Mouse (Mus musculus): ENCODE data around the gene Map4. TPM values are rescaled to one million over a fixed set of nuclear protein-coding genes. Genes with fewer than 3 reads are reported as not detected.

Gene Map4
- polyA plus RNA-seq, 1 experiment from 2014 or later, result 49.9 TPM

DNA sequence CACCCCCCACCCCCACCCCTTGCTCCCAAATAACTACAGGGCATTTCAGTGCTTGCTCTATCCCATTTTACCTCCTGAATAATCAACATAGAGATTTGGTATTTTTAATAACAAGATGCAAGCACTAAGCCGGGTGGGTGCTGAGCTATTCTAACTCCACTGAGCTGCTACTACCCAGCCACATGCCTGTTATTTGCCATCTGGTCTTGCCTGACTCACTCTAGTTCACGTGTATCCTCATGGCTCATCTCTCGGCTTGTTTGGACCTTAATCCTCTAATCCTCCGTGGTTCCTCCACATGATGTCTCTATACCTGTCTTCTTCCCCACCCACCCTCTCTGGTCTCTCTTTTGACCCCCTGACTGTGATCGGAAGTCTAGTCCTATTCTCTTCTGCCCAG is 89.1 kb downstream of the Map4 start:
- Histone ChIP-seq H3K27me3 (no peaks in the 10 kb centered on the region), H3K27ac (no peak overlapping the region), H3K4me1 (no peaks in the 10 kb centered on the region), H3K9ac (no peak overlapping the region), H3K36me3 (no peaks in the 10 kb centered on the region), H3K4me3 (no peak overlapping the region), H3K9me3 (no peaks in the 10 kb centered on the region), H3K4me2 (no peak overlapping the region)
- ATAC-seq (ENCODE audit: borderline replicate concordance, extremely low read depth, low FRiP score, low TSS enrichment), result no peak
- WGBS, result 72% methylated on average over 5 of the region's 5 CpGs

DNA sequence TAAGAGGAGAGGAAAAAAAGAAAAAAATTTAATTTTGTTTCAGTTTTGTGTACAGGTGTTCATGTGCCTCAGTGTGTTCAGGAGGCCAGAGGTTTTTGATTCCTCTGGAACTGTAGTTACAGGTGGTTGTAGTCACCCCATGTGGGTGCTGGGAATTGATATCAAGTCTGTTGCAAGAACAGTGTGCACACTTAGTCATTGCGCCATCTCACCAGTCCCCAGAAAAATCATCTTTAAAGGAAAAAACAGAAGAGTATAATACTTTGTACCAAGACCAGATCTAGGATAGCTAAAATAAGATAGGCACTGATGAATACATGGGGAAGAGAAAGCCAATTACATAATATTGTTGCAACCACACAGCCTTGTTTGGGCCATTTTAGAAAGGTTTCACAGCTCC is 90.2 kb downstream of the Map4 start:
- Histone ChIP-seq H3K27me3 (no peaks in the 10 kb centered on the region), H3K9me3 (no peaks in the 10 kb centered on the region), H3K36me3 (no peaks in the 10 kb centered on the region), H3K27ac (no peak overlapping the region), H3K4me1 (no peaks in the 10 kb centered on the region), H3K4me3 (no peak overlapping the region), H3K4me2 (no peak overlapping the region), H3K9ac (no peak overlapping the region)
- WGBS, result 94% methylated on average over 1 of the region's 1 CpGs
- no peak for ATAC-seq (ENCODE audit: borderline replicate concordance, extremely low read depth, low FRiP score, low TSS enrichment)

- Histone ChIP-seq H3K27ac (no peak overlapping the region), H3K9ac (no peak overlapping the region), H3K36me3 (no peaks in the 10 kb centered on the region), H3K4me3 (no peak overlapping the region), H3K4me1 (no peaks in the 10 kb centered on the region), H3K9me3 (no peaks in the 10 kb centered on the region), H3K27me3 (no peaks in the 10 kb centered on the region), H3K4me2 (no peak overlapping the region)
- no peak for ATAC-seq (ENCODE audit: borderline replicate concordance, extremely low read depth, low FRiP score, low TSS enrichment)
- WGBS, result 88% methylated on average over 2 of the region's 2 CpGs
Measured at GRCm38 (mm10) chr9:110022151-110022550, 90.9 kb downstream of the Map4 start.

- H3K4me2 ChIP-seq, result no peak overlapping the region
- no peak overlapping the region for H3K4me3 ChIP-seq
- no peaks in the 10 kb centered on the region for H3K9me3 ChIP-seq
- H3K9ac ChIP-seq, result no peak overlapping the region
- H3K27me3 ChIP-seq, result no peaks in the 10 kb centered on the region
- no peaks in the 10 kb centered on the region for H3K4me1 ChIP-seq
- no peak for ATAC-seq (ENCODE audit: borderline replicate concordance, extremely low read depth, low FRiP score, low TSS enrichment)
- H3K27ac ChIP-seq, result no peak overlapping the region
- WGBS, result 84% methylated on average over 4 of the region's 4 CpGs
- H3K36me3 ChIP-seq, result peaks cover 40% of the 10 kb centered on the region
Measured at GRCm38 (mm10) chr9:110035091-110035490, 103.8 kb downstream of the Map4 start.

GRCm38 (mm10) chr9:110037895-110038294 is 106.6 kb downstream of the Map4 start:
- 79% methylated on average over 8 of the region's 8 CpGs for WGBS

DNA sequence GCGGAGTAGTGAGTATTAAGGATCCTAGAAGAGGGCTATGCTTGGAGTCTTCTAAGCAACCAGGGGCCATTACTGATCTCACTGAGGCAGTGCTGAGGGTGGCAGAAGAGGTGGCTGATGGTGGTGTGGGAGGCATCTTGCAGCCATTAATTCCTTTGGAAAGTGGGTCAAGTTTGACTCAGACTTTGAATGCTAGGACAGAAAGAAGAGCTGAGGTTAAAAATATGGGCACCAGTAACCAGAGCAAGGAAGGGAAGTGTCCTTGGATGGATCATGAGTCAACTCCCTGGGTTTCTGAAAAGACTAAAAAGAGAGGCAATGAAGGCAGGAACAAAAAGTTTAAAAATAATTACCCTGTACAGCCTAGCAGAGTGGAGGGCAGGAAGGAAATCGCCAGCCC is 107.2 kb downstream of the Map4 start:
- Histone ChIP-seq H3K9me3 (no peaks in the 10 kb centered on the region), H3K27ac (no peak overlapping the region), H3K4me3 (no peak overlapping the region), H3K36me3 (peaks cover 33% of the 10 kb centered on the region), H3K4me1 (no peaks in the 10 kb centered on the region), H3K9ac (no peak overlapping the region), H3K4me2 (no peak overlapping the region), H3K27me3 (no peaks in the 10 kb centered on the region)
- no peak for ATAC-seq (ENCODE audit: borderline replicate concordance, extremely low read depth, low FRiP score, low TSS enrichment)
- 83% methylated on average over 2 of the region's 2 CpGs for WGBS

More at GRCm38 (mm10) chr9:110037895-110038294, 106.6 kb downstream of the Map4 start:
- Histone ChIP-seq H3K27me3 (no peaks in the 10 kb centered on the region), H3K27ac (no peak overlapping the region), H3K9ac (no peak overlapping the region), H3K36me3 (peaks cover 36% of the 10 kb centered on the region), H3K9me3 (no peaks in the 10 kb centered on the region), H3K4me3 (no peak overlapping the region), H3K4me2 (no peak overlapping the region), H3K4me1 (no peaks in the 10 kb centered on the region)
- no peak for ATAC-seq (ENCODE audit: borderline replicate concordance, extremely low read depth, low FRiP score, low TSS enrichment)

GRCm38 (mm10) chr9:110044373-110044772 is 113.1 kb downstream of the Map4 start:
- Histone ChIP-seq H3K4me1 (no peaks in the 10 kb centered on the region), H3K4me2 (no peak overlapping the region), H3K9ac (no peak overlapping the region), H3K36me3 (peaks cover 2% of the 10 kb centered on the region; the same call in 1 of the 2 replicates), H3K4me3 (no peak overlapping the region), H3K9me3 (no peaks in the 10 kb centered on the region), H3K27ac (no peak overlapping the region), H3K27me3 (no peaks in the 10 kb centered on the region)
- ATAC-seq (ENCODE audit: borderline replicate concordance, extremely low read depth, low FRiP score, low TSS enrichment), result no peak
- 84% methylated on average over 4 of the region's 4 CpGs for WGBS

GRCm38 (mm10) chr9:110045763-110046377 is 114.6 kb downstream of the Map4 start:
- Histone ChIP-seq H3K9ac (no peak overlapping the region), H3K4me3 (no peak overlapping the region), H3K4me1 (no peaks in the 10 kb centered on the region), H3K4me2 (no peak overlapping the region), H3K27ac (no peak overlapping the region), H3K9me3 (no peaks in the 10 kb centered on the region), H3K27me3 (no peaks in the 10 kb centered on the region), H3K36me3 (0 out of 2 replicates have a peak, but pooled peaks cover 2% of the 10 kb centered on the region)
- no peak for ATAC-seq (ENCODE audit: borderline replicate concordance, extremely low read depth, low FRiP score, low TSS enrichment)

GRCm38 (mm10) chr9:110047260-110047659 is 116.0 kb downstream of the Map4 start:
- H3K9me3 ChIP-seq, result no peaks in the 10 kb centered on the region
- no peak overlapping the region for H3K27ac ChIP-seq
- ATAC-seq (ENCODE audit: borderline replicate concordance, extremely low read depth, low FRiP score, low TSS enrichment), result no peak
- no peaks in the 10 kb centered on the region for H3K4me1 ChIP-seq
- H3K27me3 ChIP-seq, result no peaks in the 10 kb centered on the region
- H3K36me3 ChIP-seq, result 0 out of 2 replicates have a peak, but pooled peaks cover 2% of the 10 kb centered on the region
- no peak overlapping the region for H3K4me3 ChIP-seq
- no peak overlapping the region for H3K4me2 ChIP-seq
- H3K9ac ChIP-seq, result no peak overlapping the region

DNA sequence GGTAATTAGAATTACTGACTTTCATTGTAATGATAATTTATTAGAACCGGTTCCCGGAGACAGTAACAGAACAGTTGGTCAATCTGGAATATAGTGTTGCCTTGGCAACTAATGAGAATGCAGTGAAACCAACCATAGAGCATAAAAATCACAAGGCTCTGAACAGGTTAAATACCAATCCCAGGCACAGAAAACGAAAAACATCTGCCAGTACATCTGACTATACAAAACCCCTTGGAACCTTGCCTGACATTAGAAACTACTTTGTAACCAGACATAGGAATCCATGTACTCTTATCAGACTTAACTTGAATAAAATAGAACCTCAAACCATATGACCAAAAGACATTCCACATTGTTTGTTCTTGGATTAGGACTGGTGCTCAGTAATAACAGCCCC is 116.6 kb downstream of the Map4 start:
- Histone ChIP-seq H3K4me3 (no peak overlapping the region), H3K4me1 (0 out of 2 replicates have a peak, but pooled peaks cover 3% of the 10 kb centered on the region), H3K36me3 (0 out of 2 replicates have a peak, but pooled peaks cover 2% of the 10 kb centered on the region), H3K27me3 (no peaks in the 10 kb centered on the region), H3K9ac (no peak overlapping the region), H3K9me3 (no peaks in the 10 kb centered on the region), H3K27ac (no peak overlapping the region), H3K4me2 (no peak overlapping the region)
- 71% methylated on average over 3 of the region's 3 CpGs for WGBS
- ATAC-seq (ENCODE audit: borderline replicate concordance, extremely low read depth, low FRiP score, low TSS enrichment), result no peak

- Histone ChIP-seq H3K36me3 (no peaks in the 10 kb centered on the region), H3K4me1 (0 out of 2 replicates have a peak, but pooled peaks cover 5% of the 10 kb centered on the region), H3K4me3 (no peak overlapping the region), H3K9me3 (no peaks in the 10 kb centered on the region), H3K27ac (no peak overlapping the region), H3K4me2 (no peak overlapping the region), H3K27me3 (no peaks in the 10 kb centered on the region), H3K9ac (no peak overlapping the region)
- ATAC-seq (ENCODE audit: borderline replicate concordance, extremely low read depth, low FRiP score, low TSS enrichment), result no peak
Measured at GRCm38 (mm10) chr9:110051184-110051583, 119.9 kb downstream of the Map4 start.

DNA sequence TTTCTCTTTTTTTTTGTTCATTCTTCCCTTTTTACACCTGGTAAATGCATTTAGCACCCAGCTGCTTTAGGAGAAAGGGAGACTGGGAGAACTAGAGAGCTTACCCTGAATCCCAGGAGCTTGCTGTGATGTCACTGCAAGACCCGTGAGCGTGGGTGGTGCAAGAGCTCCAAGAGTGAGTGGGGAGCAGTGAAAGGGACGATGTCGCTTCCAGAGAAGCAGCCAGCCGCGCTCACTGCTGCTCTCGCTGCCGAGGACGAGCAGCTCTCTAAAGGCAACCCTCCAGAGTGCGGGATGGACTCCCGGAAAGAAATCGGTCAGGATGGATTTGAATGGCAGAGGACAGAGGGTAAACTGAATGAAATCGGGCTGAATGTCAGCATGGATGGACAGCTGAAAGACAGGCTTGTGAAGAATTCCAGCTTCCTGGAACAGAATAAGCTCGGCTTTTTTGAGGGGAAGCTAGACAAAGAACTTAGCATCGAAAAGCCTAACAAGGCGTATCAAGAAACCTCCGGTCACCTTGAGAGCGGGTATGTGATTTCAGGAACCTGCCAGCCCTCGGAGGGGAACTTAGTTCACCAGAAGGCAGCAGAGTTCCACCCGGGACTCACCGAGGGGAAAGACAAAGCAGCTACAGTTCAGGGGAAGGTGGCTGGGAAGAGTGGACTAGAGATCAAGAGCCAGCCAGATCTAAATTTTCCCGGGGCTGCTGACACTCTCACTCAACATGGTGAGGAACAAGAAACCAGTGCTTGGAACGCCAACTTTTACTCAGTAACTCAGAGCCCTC is 120.8 kb downstream of the Map4 start:
- Histone ChIP-seq H3K36me3 (no peaks in the 10 kb centered on the region), H3K4me3 (no peak overlapping the region), H3K9me3 (no peaks in the 10 kb centered on the region), H3K27ac (no peak overlapping the region), H3K27me3 (no peaks in the 10 kb centered on the region), H3K9ac (no peak overlapping the region), H3K4me1 (0 out of 2 replicates have a peak, but pooled peaks cover 8% of the 10 kb centered on the region), H3K4me2 (no peak overlapping the region)
- 63% methylated on average over 23 of the region's 23 CpGs for WGBS
- ATAC-seq (ENCODE audit: borderline replicate concordance, extremely low read depth, low FRiP score, low TSS enrichment), result no peak
